Mouse (Mus musculus): ENCODE data around the gene Ms4a4c. TPM values are rescaled to one million over a fixed set of nuclear protein-coding genes. Genes with fewer than 3 reads are reported as not detected.
"Not testable (repeated sequence)": the region's sequence is repeated elsewhere in the genome, so short reads cannot be mapped to it uniquely, and the experiment has no call there.

Gene Ms4a4c
- total RNA-seq, 2 experiments from 2014 or later, result not detected

- no peak for DNase-seq (ENCODE audit: extremely low spot score in 1 of 2, low spot score in 2 of 2)
- intact Hi-C loops (cut with DNase I), result no loop called here
Observed at GRCm38 (mm10) chr19:11443964-11444363, 39.4 kb downstream of the Ms4a4c start.

- no peak for DNase-seq (ENCODE audit: extremely low spot score in 1 of 2, low spot score in 2 of 2)
- intact Hi-C loops (cut with DNase I), result no loop called here
Observed at GRCm38 (mm10) chr19:11447238-11447637, 42.7 kb downstream of the Ms4a4c start.

- DNase-seq (ENCODE audit: extremely low spot score in 1 of 2, low spot score in 2 of 2); intact Hi-C loops (cut with DNase I): not testable (repeated sequence)
Observed at GRCm38 (mm10) chr19:11459041-11459440, 54.5 kb downstream of the Ms4a4c start.

- intact Hi-C loops (cut with DNase I); DNase-seq (ENCODE audit: extremely low spot score in 1 of 2, low spot score in 2 of 2): not testable (repeated sequence)
Observed at GRCm38 (mm10) chr19:11464795-11465194, 60.2 kb downstream of the Ms4a4c start.

DNA sequence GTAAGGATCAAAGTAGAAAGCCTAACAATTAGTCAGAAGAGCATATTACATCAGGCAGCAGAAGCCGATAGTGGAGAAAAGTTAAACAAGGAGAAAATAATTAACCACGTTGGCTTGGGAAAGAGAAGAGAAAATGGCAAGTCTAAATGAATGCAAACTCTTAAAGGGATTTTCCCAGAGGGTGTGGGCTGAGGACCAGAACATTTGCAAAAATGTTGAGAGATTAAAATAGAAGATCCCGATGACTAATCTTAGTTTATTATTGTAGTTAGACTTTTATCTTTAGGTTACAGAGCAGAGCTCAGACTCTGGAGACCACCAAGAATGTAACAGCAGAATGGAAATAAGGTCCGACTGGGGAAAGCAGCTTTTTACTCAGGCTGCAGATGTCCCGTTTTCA lies 61.9 kb downstream of the Ms4a4c start:
- DNase-seq (ENCODE audit: extremely low spot score in 1 of 2, low spot score in 2 of 2), result no peak
- intact Hi-C loops (cut with DNase I), result no loop called here

GRCm38 (mm10) chr19:11468361-11468760 lies 63.8 kb downstream of the Ms4a4c start:
- DNase-seq (ENCODE audit: extremely low spot score in 1 of 2, low spot score in 2 of 2); intact Hi-C loops (cut with DNase I): not testable (repeated sequence)

DNA sequence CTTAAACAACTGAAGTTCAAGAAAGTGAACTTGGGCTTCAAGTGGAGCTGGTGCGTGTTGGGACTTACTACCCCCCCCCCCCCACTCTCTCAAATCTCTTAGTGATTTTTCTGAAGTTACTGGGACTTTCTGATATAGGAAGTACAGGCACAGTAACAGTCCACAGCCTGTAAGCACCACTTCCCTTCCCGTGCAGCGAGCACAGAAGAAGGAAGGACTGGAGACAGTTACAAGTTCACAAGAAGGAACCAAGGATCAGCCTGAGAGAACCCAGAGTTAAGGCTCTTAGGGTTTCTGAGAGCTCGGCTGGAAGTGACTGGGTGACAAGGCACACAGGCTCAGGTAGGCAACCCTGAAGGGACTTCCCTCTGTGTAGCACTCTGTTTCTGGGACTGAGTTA lies 64.6 kb downstream of the Ms4a4c start, which contains the start of gene Ms4a6c:
Gene Ms4a6c (plus strand): TSS at position 152 of the 400 bp plus-strand sequence.
- intact Hi-C loops (cut with DNase I), result not testable (repeated sequence)

More for the DNA sequence above, 64.6 kb downstream of the Ms4a4c start, which contains the start of gene Ms4a6c:
- not testable (repeated sequence) for DNase-seq (ENCODE audit: extremely low spot score in 1 of 2, low spot score in 2 of 2)

Other genes starting within 250 kb of the Ms4a4c start
- gene 1700025F22Rik, start 239.4 kb upstream of the Ms4a4c start, total RNA-seq (2021), result not detected
- gene Ms4a13, start 208.0 kb upstream of the Ms4a4c start, total RNA-seq (2021), result not detected
- gene Ms4a12, start 172.3 kb upstream of the Ms4a4c start, total RNA-seq (2021), result not detected
- under 1 TPM in 1 of 2 experiments, not detected in 1; 0.17 TPM for gene Ms4a1, start 138.5 kb upstream of the Ms4a4c start, total RNA-seq (2021)
- not detected for gene Ms4a5, start 120.9 kb upstream of the Ms4a4c start, total RNA-seq (2021)
- gene Ms4a14, start 90.3 kb upstream of the Ms4a4c start, total RNA-seq (2021), result not detected
- gene Ms4a7, start 68.6 kb upstream of the Ms4a4c start, total RNA-seq (2021), result 1 to 10 TPM in 1 of 2 experiments, not detected in 1; 1.1 TPM
- gene Ms4a4a, start 29.2 kb upstream of the Ms4a4c start, total RNA-seq (2021), result 1 to 10 TPM in 1 of 2 experiments, under 1 TPM in 1; 0.59 to 1.3 TPM
- not detected for gene Ms4a4b, start 38.8 kb downstream of the Ms4a4c start, total RNA-seq (2021)
- gene Ms4a6c, start 64.6 kb downstream of the Ms4a4c start, total RNA-seq (2021), result 1 to 10 TPM; 1.6 to 2.0 TPM
- gene Gm8369, start 81.2 kb downstream of the Ms4a4c start, total RNA-seq (2021), result 1 to 10 TPM; 1.0 to 1.1 TPM
- gene Ms4a6b, start 111.7 kb downstream of the Ms4a4c start, total RNA-seq (2021), result 1 to 10 TPM; 2.0 to 3.9 TPM
- gene Ms4a4d, start 132.0 kb downstream of the Ms4a4c start, total RNA-seq (2021), result not detected
- 1 to 10 TPM in 1 of 2 experiments, under 1 TPM in 1; 0.91 to 1.6 TPM for gene Ms4a6d, start 200.1 kb downstream of the Ms4a4c start, total RNA-seq (2021)
- gene Ms4a2, start 218.9 kb downstream of the Ms4a4c start, total RNA-seq (2021), result not detected
- gene Ms4a3, start 236.1 kb downstream of the Ms4a4c start, total RNA-seq (2021), result not detected

All from left cerebral cortex, postnatal 10 days (tissue).